Mouse (Mus musculus) heart, embryonic 15.5 days (tissue): ENCODE data around the gene Gm10337. TPM values are rescaled to one million over a fixed set of nuclear protein-coding genes. Genes with fewer than 3 reads are reported as not detected.

Experiments used
- ATAC-seq: fragments of 200-750 bp; cut with Nextera tagmentation; replicated peaks from 2 replicates; pipeline ENCODE4 v1.8.0; 2017; ENCODE audit warnings: low read depth, moderate TSS enrichment; ENCODE audit not compliant: insufficient number of reproducible peaks, insufficient read depth, low FRiP score
- H3K27ac ChIP-seq: fragments of 300-500 bp; sonication (generic); 2 replicates; pipeline ENCODE4 v1.5.1; 2015; ENCODE audit warnings: mild to moderate bottlenecking, inconsistent platforms
- H3K27me3 ChIP-seq: fragments of 300-500 bp; sonication (generic); 2 replicates; pipeline ENCODE4 v1.6.1; 2015; ENCODE audit warnings: inconsistent platforms
- H3K36me3 ChIP-seq: fragments of 300-500 bp; sonication (generic); 2 replicates; pipeline ENCODE4 v1.6.1; 2015; ENCODE audit warnings: mild to moderate bottlenecking, inconsistent platforms
- H3K4me1 ChIP-seq: fragments of 300-500 bp; sonication (generic); replicated peaks from 2 replicates; pipeline ENCODE4 v1.6.1; 2015; ENCODE audit warnings: inconsistent platforms
- H3K4me2 ChIP-seq: fragments of 300-500 bp; sonication (generic); 2 replicates; pipeline ENCODE4 v1.6.1; 2015; ENCODE audit warnings: inconsistent platforms, mild to moderate bottlenecking, moderate library complexity
- H3K4me3 ChIP-seq: fragments of 300-500 bp; sonication (generic); 2 replicates; pipeline ENCODE4 v1.5.1; 2015; ENCODE audit warnings: mild to moderate bottlenecking, inconsistent platforms
- H3K9ac ChIP-seq: fragments of 300-500 bp; sonication (generic); 2 replicates; pipeline ENCODE4 v1.6.1; 2015; ENCODE audit warnings: mild to moderate bottlenecking, inconsistent platforms
- H3K9me3 ChIP-seq: fragments of 300-500 bp; sonication (generic); replicated peaks from 2 replicates; pipeline ENCODE4 v1.6.1; 2016; ENCODE audit warnings: inconsistent platforms
- WGBS: fragments of 180-500 bp; shearing (Covaris S2); methylation state at CpG from one replicate; pipeline ENCODE4 v1.1.7; 2015; ENCODE audit warnings: mixed read lengths; 5-methylcytosine and 5-hydroxymethylcytosine counted together
- polyA plus RNA-seq: library from polyadenylated mRNA; unstranded; fragments of >200 nt; fragmentation: Nextera tagmentation; extraction: Ambion mirVana; gene quantifications from 2 replicates; pipeline ENCODE4 v1.2.1, GENCODE M21; 2015

The Gm10337 gene
- polyA plus RNA-seq, 1 experiment from 2014 or later, result 2.6 TPM

GRCm38 (mm10) chr15:102510110-102510509 is 6.6 kb downstream of the Gm10337 start:
- H3K9ac ChIP-seq, result peak overlapping the region; percentile 66
- H3K9me3 ChIP-seq, result no peaks in the 10 kb centered on the region
- ATAC-seq, result peak; percentile 58
- no peaks in the 10 kb centered on the region for H3K27me3 ChIP-seq
- H3K4me1 ChIP-seq, result peaks cover 35% of the 10 kb centered on the region
- H3K4me2 ChIP-seq, result peak overlapping the region; percentile 95
- 8% methylated on average over 9 of the region's 9 CpGs for WGBS
- H3K4me3 ChIP-seq, result peak overlapping the region; percentile 68
- peaks cover 2% of the 10 kb centered on the region; the same call in 1 of the 2 replicates for H3K36me3 ChIP-seq
- peak overlapping the region; percentile 79 for H3K27ac ChIP-seq

GRCm38 (mm10) chr15:102510590-102511284 is 7.2 kb downstream of the Gm10337 start:
- ATAC-seq, result peak; percentile 95
- peak overlapping the region; percentile 68 for H3K4me3 ChIP-seq
- H3K9ac ChIP-seq, result peak overlapping the region; percentile 66
- H3K9me3 ChIP-seq, result no peaks in the 10 kb centered on the region
- WGBS, result 3% methylated on average over 33 of the region's 34 CpGs
- peaks cover 29% of the 10 kb centered on the region for H3K4me1 ChIP-seq
- H3K27ac ChIP-seq, result peak overlapping the region; percentile 79
- H3K4me2 ChIP-seq, result peak overlapping the region; percentile 95
- no peaks in the 10 kb centered on the region for H3K36me3 ChIP-seq
- H3K27me3 ChIP-seq, result no peaks in the 10 kb centered on the region

GRCm38 (mm10) chr15:102511285-102511833 is 7.8 kb downstream of the Gm10337 start:
- Histone ChIP-seq H3K4me2 (peak overlapping the region; percentile 95), H3K27me3 (no peaks in the 10 kb centered on the region), H3K36me3 (no peaks in the 10 kb centered on the region), H3K9me3 (no peaks in the 10 kb centered on the region), H3K9ac (no peak overlapping the region), H3K4me1 (peaks cover 34% of the 10 kb centered on the region), H3K4me3 (peak overlapping the region; percentile 68), H3K27ac (peak overlapping the region; percentile 79)
- 23% methylated on average over 6 of the region's 6 CpGs for WGBS
- no peak for ATAC-seq

- WGBS, result 44% methylated on average over 5 of the region's 5 CpGs
- H3K9me3 ChIP-seq, result no peaks in the 10 kb centered on the region
- no peak for ATAC-seq
- no peaks in the 10 kb centered on the region for H3K36me3 ChIP-seq
- no peak overlapping the region for H3K27ac ChIP-seq
- no peak overlapping the region for H3K4me3 ChIP-seq
- no peaks in the 10 kb centered on the region for H3K27me3 ChIP-seq
- no peak overlapping the region for H3K9ac ChIP-seq
- H3K4me2 ChIP-seq, result no peak overlapping the region
- peaks cover 36% of the 10 kb centered on the region for H3K4me1 ChIP-seq
Measured at GRCm38 (mm10) chr15:102512010-102512409, 8.5 kb downstream of the Gm10337 start.

- H3K9ac ChIP-seq, result no peak overlapping the region
- H3K4me3 ChIP-seq, result no peak overlapping the region
- no peak for ATAC-seq
- H3K9me3 ChIP-seq, result no peaks in the 10 kb centered on the region
- no peaks in the 10 kb centered on the region for H3K27me3 ChIP-seq
- no peak overlapping the region for H3K27ac ChIP-seq
- peaks cover 36% of the 10 kb centered on the region for H3K4me1 ChIP-seq
- no peaks in the 10 kb centered on the region for H3K36me3 ChIP-seq
- H3K4me2 ChIP-seq, result no peak overlapping the region
Measured at GRCm38 (mm10) chr15:102512471-102512870, 8.9 kb downstream of the Gm10337 start.

GRCm38 (mm10) chr15:102513004-102513403 is 9.5 kb downstream of the Gm10337 start:
- H3K4me1 ChIP-seq, result peaks cover 36% of the 10 kb centered on the region
- no peak overlapping the region for H3K4me2 ChIP-seq
- H3K9me3 ChIP-seq, result no peaks in the 10 kb centered on the region
- no peak overlapping the region for H3K9ac ChIP-seq
- no peak overlapping the region for H3K27ac ChIP-seq
- no peak for ATAC-seq
- WGBS, result 83% methylated on average over 3 of the region's 3 CpGs
- no peaks in the 10 kb centered on the region for H3K36me3 ChIP-seq
- H3K4me3 ChIP-seq, result no peak overlapping the region
- no peaks in the 10 kb centered on the region for H3K27me3 ChIP-seq

- H3K9me3 ChIP-seq, result no peaks in the 10 kb centered on the region
- H3K27me3 ChIP-seq, result no peaks in the 10 kb centered on the region
- no peak for ATAC-seq
- WGBS, result 89% methylated on average over 2 of the region's 2 CpGs
- H3K9ac ChIP-seq, result no peak overlapping the region
- no peak overlapping the region; the same call in 1 of the 2 replicates for H3K4me2 ChIP-seq
- peaks cover 38% of the 10 kb centered on the region for H3K4me1 ChIP-seq
- H3K4me3 ChIP-seq, result no peak overlapping the region
- no peaks in the 10 kb centered on the region for H3K36me3 ChIP-seq
- H3K27ac ChIP-seq, result no peak overlapping the region
Measured at GRCm38 (mm10) chr15:102515261-102515660, 11.7 kb downstream of the Gm10337 start.

GRCm38 (mm10) chr15:102515791-102516190 is 12.3 kb downstream of the Gm10337 start:
- no peak for ATAC-seq
- Histone ChIP-seq H3K4me2 (peak overlapping the region; percentile 92), H3K9me3 (no peaks in the 10 kb centered on the region), H3K9ac (peak overlapping the region; percentile 63), H3K36me3 (no peaks in the 10 kb centered on the region), H3K4me3 (peak overlapping the region; percentile 82), H3K27ac (no peak overlapping the region), H3K4me1 (peaks cover 40% of the 10 kb centered on the region), H3K27me3 (no peaks in the 10 kb centered on the region)
- WGBS, result 44% methylated on average over 4 of the region's 4 CpGs

GRCm38 (mm10) chr15:102516293-102516692 is 12.8 kb downstream of the Gm10337 start:
- no peak for ATAC-seq
- Histone ChIP-seq H3K4me3 (peak overlapping the region; percentile 82), H3K36me3 (peaks cover 1% of the 10 kb centered on the region; the same call in 1 of the 2 replicates), H3K4me1 (peaks cover 37% of the 10 kb centered on the region), H3K4me2 (peak overlapping the region; percentile 92), H3K27ac (peak overlapping the region; percentile 100), H3K9me3 (no peaks in the 10 kb centered on the region), H3K9ac (peak overlapping the region; percentile 63), H3K27me3 (no peaks in the 10 kb centered on the region)
- WGBS, result 5% methylated on average over 12 of the region's 12 CpGs

GRCm38 (mm10) chr15:102516728-102517404 is 13.3 kb downstream of the Gm10337 start, which contains the start of gene Map3k12:
Gene Map3k12 (minus strand): TSS chr15:102517064.
- WGBS, result under 1% methylated on average over 43 of the region's 43 CpGs
- H3K4me1 ChIP-seq, result peaks cover 32% of the 10 kb centered on the region
- ATAC-seq, result no peak

GRCm38 (mm10) chr15:102517631-102517975 is 14.1 kb downstream of the Gm10337 start:
- Histone ChIP-seq H3K9me3 (no peaks in the 10 kb centered on the region), H3K27me3 (no peaks in the 10 kb centered on the region), H3K36me3 (peaks cover 14% of the 10 kb centered on the region), H3K4me3 (peak overlapping the region; percentile 82), H3K4me2 (peak overlapping the region; percentile 92), H3K4me1 (peaks cover 30% of the 10 kb centered on the region), H3K27ac (peak overlapping the region; percentile 100), H3K9ac (peak overlapping the region; percentile 63)
- no peak for ATAC-seq
- WGBS, result under 1% methylated on average over 10 of the region's 10 CpGs

More at GRCm38 (mm10) chr15:102516728-102517404, 13.3 kb downstream of the Gm10337 start, which contains the start of gene Map3k12:
- Histone ChIP-seq H3K27ac (peak within 1 kb of the TSS; percentile 100), H3K9ac (peak within 1 kb of the TSS; percentile 63), H3K36me3 (peaks cover 7% of the 10 kb centered on the region; the same call in 1 of the 2 replicates), H3K27me3 (no peaks in the 10 kb centered on the region), H3K4me3 (peak within 1 kb of the TSS; percentile 82), H3K4me2 (peak within 1 kb of the TSS; percentile 92), H3K9me3 (no peaks in the 10 kb centered on the region)
